ENCODE assay signal across 15 mouse cellular contexts in genomic region chr16:38248331-38248961, GRCm38 (mm10). TPM values are rescaled to one million over a fixed set of nuclear protein-coding genes. Genes with fewer than 3 reads are reported as not detected.
DNase-seq lines count a peak whose midpoint lies in the region; ATAC-seq and TF ChIP-seq lines count a peak whose summit lies in the region.
"Had no signal": no experiment of that assay in that cellular context is flagged by ENCODE, and none has a peak within 500 bp of the region (broad histone marks: within the 10 kb centered on the region; RNA-seq: fewer than 3 reads in every experiment).

No protein-coding gene starts in this region.

- no peak for TF ChIP-seq CTCF in lung, embryonic 14.5 days (IDR thresholded peaks at IDR 0.05; ENCODE audit: low read depth)
- TF ChIP-seq CTCF in lung, adult 2 months (IDR thresholded peaks at IDR 0.05; ENCODE audit: insufficient read depth, low read length), result no peak

- no peak for TF ChIP-seq POLR2A in lung, adult 2 months (IDR thresholded peaks at IDR 0.05; ENCODE audit: borderline replicate concordance, extremely low read depth, low read depth, low read length)

- no peaks in the 10 kb centered on the region for H3K27me3 ChIP-seq in lung, embryonic 14.5 days (ENCODE audit: insufficient read depth, low read length)
- H3K27me3 ChIP-seq in embryonic facial prominence, embryonic 13.5 days, result no peaks in the 10 kb centered on the region
- H3K27me3 ChIP-seq in neural tube, embryonic 13.5 days, result no peaks in the 10 kb centered on the region
- H3K27me3 ChIP-seq: Patski had no signal

- ATAC-seq in frontal cortex, adult (ENCODE audit: low TSS enrichment), result 0 out of 2 replicates have a peak, but pooled peaks have one; percentile 6
- ATAC-seq in lung, embryonic 14.5 days (ENCODE audit: insufficient read depth), result peak; percentile 63
- ATAC-seq in embryonic facial prominence, embryonic 13.5 days (ENCODE audit: insufficient number of reproducible peaks, insufficient read depth, low FRiP score, low TSS enrichment, low read depth), result peak; percentile 57; the same call in 1 of the 2 replicates
- ATAC-seq in neural tube, embryonic 13.5 days (ENCODE audit: low read depth), result peak; percentile 30; the same call in 1 of the 2 replicates
- ATAC-seq: Patski had no signal

- no peak overlapping the region for H3K4me3 ChIP-seq in lung, embryonic 14.5 days (ENCODE audit: low read depth, low read length)
- H3K4me3 ChIP-seq in lung, adult 2 months (replicated peaks; ENCODE audit: extremely low read depth, low read depth, low read length), result no peak overlapping the region
- H3K4me3 ChIP-seq in embryonic facial prominence, embryonic 13.5 days, result no peak overlapping the region
- H3K4me3 ChIP-seq in neural tube, embryonic 13.5 days, result no peak overlapping the region

- 31% methylated on average over 13 of the region's 13 CpGs for WGBS in lung, embryonic 14.5 days
- 24% methylated on average over 13 of the region's 13 CpGs for WGBS in lung, adult 2 months
- 34% methylated on average over 13 of the region's 13 CpGs for WGBS in embryonic facial prominence, embryonic 13.5 days
- WGBS in neural tube, embryonic 13.5 days, result 46% methylated on average over 13 of the region's 13 CpGs

- H3K27ac ChIP-seq in lung, embryonic 14.5 days (ENCODE audit: low read depth), result no peak overlapping the region
- no peak overlapping the region for H3K27ac ChIP-seq in embryonic facial prominence, embryonic 13.5 days
- no peak overlapping the region for H3K27ac ChIP-seq in neural tube, embryonic 13.5 days (replicated peaks)

- no peak for DNase-seq in frontal cortex, postnatal 36 days (ENCODE audit: low spot score in 2 of 2)
- DNase-seq in lung, embryonic 14.5 days, result peak; percentile 47
- no peak for DNase-seq in lung, adult 2 months
- no peak for DNase-seq in cerebellum, adult 18-20 months
- DNase-seq in cerebellum, postnatal 4 days (ENCODE audit: low spot score in 2 of 2), result no peak
- DNase-seq: adrenal gland, postnatal 36 days; B cell, adult 2 months; cerebellum, adult 2 months; thymus, postnatal 14 days had no signal

- H3K4me2 ChIP-seq in lung, embryonic 14.5 days, result no peak overlapping the region
- H3K4me2 ChIP-seq in embryonic facial prominence, embryonic 13.5 days, result 0 out of 2 replicates have a peak overlapping the region, but pooled peaks have one; percentile 11
- H3K4me2 ChIP-seq in neural tube, embryonic 13.5 days, result no peak overlapping the region

- H3K4me1 ChIP-seq in lung, embryonic 14.5 days (ENCODE audit: insufficient read depth), result no peaks in the 10 kb centered on the region
- H3K4me1 ChIP-seq in lung, adult 2 months (ENCODE audit: control insufficient read depth, insufficient read depth, low read length), result peaks cover 3% of the 10 kb centered on the region
- H3K4me1 ChIP-seq in embryonic facial prominence, embryonic 13.5 days, result peaks cover 22% of the 10 kb centered on the region
- peaks cover 4% of the 10 kb centered on the region for H3K4me1 ChIP-seq in neural tube, embryonic 13.5 days (replicated peaks)

- peaks cover 7% of the 10 kb centered on the region; the same call in 1 of the 2 replicates for H3K36me3 ChIP-seq in lung, embryonic 14.5 days (ENCODE audit: insufficient read depth)
- H3K36me3 ChIP-seq in embryonic facial prominence, embryonic 13.5 days, result no peaks in the 10 kb centered on the region
- 0 out of 2 replicates have a peak, but pooled peaks cover 9% of the 10 kb centered on the region for H3K36me3 ChIP-seq in neural tube, embryonic 13.5 days

- H3K9me3 ChIP-seq in lung, embryonic 14.5 days (ENCODE audit: low read depth, low read length), result no peaks in the 10 kb centered on the region
- H3K9me3 ChIP-seq in embryonic facial prominence, embryonic 13.5 days, result no peaks in the 10 kb centered on the region
- H3K9me3 ChIP-seq in neural tube, embryonic 13.5 days, result no peaks in the 10 kb centered on the region

- H3K9ac ChIP-seq in lung, embryonic 14.5 days, result no peak overlapping the region
- H3K9ac ChIP-seq in embryonic facial prominence, embryonic 13.5 days, result no peak overlapping the region
- H3K9ac ChIP-seq in neural tube, embryonic 13.5 days, result no peak overlapping the region

RNA-seq across cellular contexts. Expression of gene Nr1i2, which starts 46.2 kb away (rescaled TPM):
- polyA plus RNA-seq in lung, embryonic 14.5 days (2014; fragmentation: Nextera tagmentation; extraction: Ambion mirVana), result not detected in 2 replicates
- 0.63 and 0.66 TPM in 2 replicates for polyA plus RNA-seq in lung, adult 2 months (2012; rRNA removed)
- 0.10 TPM in 1 of 2 replicates, not detected in the other for polyA plus RNA-seq in embryonic facial prominence, embryonic 13.5 days (2015; fragmentation: Nextera tagmentation; extraction: Ambion mirVana)
- 0.07 TPM in 1 of 2 replicates, not detected in the other for polyA plus RNA-seq in neural tube, embryonic 13.5 days (2015; fragmentation: Nextera tagmentation; extraction: Ambion mirVana)
- polyA plus RNA-seq: cerebellum, adult 2 months; forebrain, embryonic 11.5 days; midbrain, postnatal 0 days had no signal

Comparison
In these comparisons a context has a peak if more than half of its experiments do, and no peak if none do; other contexts are left out.
1. ATAC-seq: peak in every context shown above with its lines; median percentile 63 in lung, embryonic 14.5 days; 57 in embryonic facial prominence, embryonic 13.5 days; 30 in neural tube, embryonic 13.5 days; 6 in frontal cortex, adult.